Mouse (Mus musculus) stomach, embryonic 16.5 days (tissue): Measurements from ENCODE around the gene Ajm1. TPM values are rescaled to one million over a fixed set of nuclear protein-coding genes. Genes with fewer than 3 reads are reported as not detected.
A peak's percentile ranks its signal among the peaks of the same experiment; 100 is the strongest.

Experiments
- ATAC-seq: fragments of 200-750 bp; cut with Nextera tagmentation; 2 replicates; pipeline ENCODE4 v1.8.0; 2017; ENCODE audit warnings: moderate number of reproducible peaks, moderate TSS enrichment; ENCODE audit not compliant: insufficient read depth, low FRiP score
- H3K27ac ChIP-seq: fragments of 300-500 bp; sonication (generic); 2 replicates; pipeline ENCODE4 v1.5.1; 2014; ENCODE audit warnings: low read length
- H3K27me3 ChIP-seq: fragments of 300-500 bp; sonication (generic); 2 replicates; pipeline ENCODE4 v1.6.1; 2014; ENCODE audit warnings: low read length, control low read depth, mixed read lengths; ENCODE audit not compliant: control insufficient read depth, insufficient read depth
- H3K36me3 ChIP-seq: fragments of 300-500 bp; sonication (generic); 2 replicates; pipeline ENCODE4 v1.6.1; 2014; ENCODE audit warnings: low read length; ENCODE audit not compliant: control insufficient read depth, insufficient read depth
- H3K4me1 ChIP-seq: fragments of 300-500 bp; sonication (generic); 2 replicates; pipeline ENCODE4 v1.6.1; 2014; ENCODE audit warnings: low read length, control low read depth, mixed read lengths; ENCODE audit not compliant: control insufficient read depth, insufficient read depth
- H3K4me2 ChIP-seq: fragments of 300-500 bp; sonication (generic); 2 replicates; pipeline ENCODE4 v1.6.1; 2014; ENCODE audit warnings: low read depth, low read length, mixed read lengths
- H3K4me3 ChIP-seq: fragments of 300-500 bp; sonication (generic); replicated peaks from 2 replicates; pipeline ENCODE4 v1.5.1; 2014; ENCODE audit warnings: mild to moderate bottlenecking, low read length
- H3K9ac ChIP-seq: fragments of 300-500 bp; sonication (generic); 2 replicates; pipeline ENCODE4 v1.6.1; 2014; ENCODE audit warnings: low read length
- H3K9me3 ChIP-seq: fragments of 300-500 bp; sonication (generic); replicated peaks from 2 replicates; pipeline ENCODE4 v1.6.1; 2016; ENCODE audit warnings: low read length, control low read depth; ENCODE audit not compliant: control insufficient read depth
- WGBS: fragments of 180-500 bp; shearing (Covaris S2); extraction: QIAGEN DNeasy Blood & Tissue Kit; methylation state at CpG from one replicate; pipeline ENCODE4 v1.1.7; 2014; 5-methylcytosine and 5-hydroxymethylcytosine counted together
- polyA plus RNA-seq: library from polyadenylated mRNA; unstranded; fragments of >200 nt; fragmentation: Nextera tagmentation; extraction: Ambion mirVana; gene quantifications from 2 replicates; pipeline ENCODE4 v1.2.1, GENCODE M21; 2015

Gene Ajm1
- polyA plus RNA-seq, 1 experiment from 2014 or later = 0.94 TPM

- H3K4me1 ChIP-seq = peaks cover 46% of the 10 kb centered on the region
- 3% methylated on average over 27 of the region's 27 CpGs for WGBS
- peaks cover 49% of the 10 kb centered on the region for H3K27me3 ChIP-seq
- no peaks in the 10 kb centered on the region for H3K9me3 ChIP-seq
- H3K36me3 ChIP-seq = peaks cover 4% of the 10 kb centered on the region; the same call in 1 of the 2 replicates
- ATAC-seq = no peak
- H3K4me2 ChIP-seq = peak overlapping the region; percentile 48
- no peak overlapping the region for H3K27ac ChIP-seq
- H3K4me3 ChIP-seq = peak overlapping the region; percentile 29
- no peak overlapping the region for H3K9ac ChIP-seq
Measured at GRCm38 (mm10) chr2:25579737-25580460, 1.7 kb downstream of the Ajm1 start.

- Histone ChIP-seq H3K4me3 (peak overlapping the region; percentile 29), H3K27ac (no peak overlapping the region), H3K4me1 (peaks cover 48% of the 10 kb centered on the region), H3K9me3 (no peaks in the 10 kb centered on the region), H3K27me3 (peaks cover 49% of the 10 kb centered on the region), H3K36me3 (peaks cover 1% of the 10 kb centered on the region; the same call in 1 of the 2 replicates), H3K4me2 (peak overlapping the region; percentile 48), H3K9ac (no peak overlapping the region)
- 4% methylated on average over 77 of the region's 77 CpGs for WGBS
- no peak for ATAC-seq
Measured at GRCm38 (mm10) chr2:25578796-25579736, 2.5 kb downstream of the Ajm1 start.

GRCm38 (mm10) chr2:25577951-25578795 is 3.4 kb downstream of the Ajm1 start:
- no peak for ATAC-seq
- H3K4me2 ChIP-seq = peak overlapping the region; percentile 39
- 7% methylated on average over 75 of the region's 75 CpGs for WGBS
- H3K4me1 ChIP-seq = peaks cover 55% of the 10 kb centered on the region
- peak overlapping the region; percentile 29 for H3K4me3 ChIP-seq
- H3K9me3 ChIP-seq = no peaks in the 10 kb centered on the region
- H3K27ac ChIP-seq = no peak overlapping the region
- peak overlapping the region; percentile 47; the same call in 1 of the 2 replicates for H3K9ac ChIP-seq
- no peaks in the 10 kb centered on the region; the same call in 1 of the 2 replicates for H3K36me3 ChIP-seq
- H3K27me3 ChIP-seq = peaks cover 49% of the 10 kb centered on the region

GRCm38 (mm10) chr2:25576965-25577891 is 4.3 kb downstream of the Ajm1 start:
- Histone ChIP-seq H3K4me3 (peak overlapping the region; percentile 25), H3K9me3 (no peaks in the 10 kb centered on the region), H3K27me3 (peaks cover 49% of the 10 kb centered on the region), H3K9ac (peak overlapping the region; percentile 47; the same call in 1 of the 2 replicates), H3K27ac (no peak overlapping the region), H3K36me3 (no peaks in the 10 kb centered on the region), H3K4me2 (peak overlapping the region; percentile 39), H3K4me1 (peaks cover 49% of the 10 kb centered on the region)
- 17% methylated on average over 90 of the region's 92 CpGs for WGBS
- no peak for ATAC-seq

- peak overlapping the region; percentile 87; the same call in 1 of the 2 replicates for H3K9ac ChIP-seq
- no peaks in the 10 kb centered on the region for H3K36me3 ChIP-seq
- H3K4me3 ChIP-seq = no peak overlapping the region
- ATAC-seq = no peak
- no peaks in the 10 kb centered on the region for H3K9me3 ChIP-seq
- H3K4me2 ChIP-seq = peak overlapping the region; percentile 96; the same call in 1 of the 2 replicates
- H3K4me1 ChIP-seq = peaks cover 41% of the 10 kb centered on the region
- H3K27me3 ChIP-seq = peaks cover 49% of the 10 kb centered on the region
- WGBS = 68% methylated on average over 16 of the region's 16 CpGs
- no peak overlapping the region for H3K27ac ChIP-seq
Measured at GRCm38 (mm10) chr2:25576028-25576850, 5.3 kb downstream of the Ajm1 start.

GRCm38 (mm10) chr2:25575432-25576027 is 6.0 kb downstream of the Ajm1 start:
- 12% methylated on average over 21 of the region's 21 CpGs for WGBS
- H3K4me2 ChIP-seq = peak overlapping the region; percentile 96
- no peak for ATAC-seq
- peaks cover 44% of the 10 kb centered on the region for H3K27me3 ChIP-seq
- 0 out of 2 replicates have a peak, but pooled peaks cover 1% of the 10 kb centered on the region for H3K36me3 ChIP-seq
- no peaks in the 10 kb centered on the region for H3K9me3 ChIP-seq
- peak overlapping the region; percentile 87 for H3K9ac ChIP-seq
- peak overlapping the region; percentile 67 for H3K4me3 ChIP-seq
- H3K4me1 ChIP-seq = peaks cover 39% of the 10 kb centered on the region
- peak overlapping the region; percentile 97 for H3K27ac ChIP-seq
